ENCODE assay signal across 11 mouse cellular contexts in genomic region chr10:123199119-123199518, GRCm38 (mm10).
"Had no signal": no experiment of that assay in that cellular context is flagged by ENCODE, and none has a peak within 500 bp of the region (broad histone marks: within the 10 kb centered on the region; RNA-seq: fewer than 3 reads in every experiment).

No protein-coding gene starts in this region.

- DNase-seq: kidney, adult 2 months; kidney, postnatal 36 days; layer of hippocampus, adult 9-11 months; layer of hippocampus, postnatal 36 days; liver; lung, adult 2 months; lung, postnatal 14 days; right cerebral cortex, adult 18-20 months; right cerebral cortex, postnatal 25 days; thymus, postnatal 4 days had no signal

- ATAC-seq: midbrain, embryonic 13.5 days had no signal
